Mouse (Mus musculus): ENCODE data around the gene Olfr1084. TPM values are rescaled to one million over a fixed set of nuclear protein-coding genes. Genes with fewer than 3 reads are reported as not detected.
"Not testable (repeated sequence)": the region's sequence is repeated elsewhere in the genome, so short reads cannot be mapped to it uniquely, and the experiment has no call there.

The Olfr1084 gene
- not detected in 2 replicates for polyA plus RNA-seq (2015; fragmentation: Nextera tagmentation; extraction: Ambion mirVana)

- 74% methylated on average over 1 of the region's 1 CpGs for WGBS
- not testable (repeated sequence) for ATAC-seq (ENCODE audit: low FRiP score, low read depth); H3K4me2 ChIP-seq (replicated peaks)
Measured at GRCm38 (mm10) chr2:86639625-86640024, at the start of gene Olfr1084. TSS of gene Olfr1084 (minus strand) at chr2:86639725.

GRCm38 (mm10) chr2:86679992-86680391, 40.5 kb upstream of the Olfr1084 start, which contains the start of gene Olfr1086:
TSS of gene Olfr1086 (minus strand) at chr2:86680092.
- no peak for ATAC-seq (ENCODE audit: low FRiP score, low read depth)
- no peaks in the 10 kb centered on the region for H3K27me3 ChIP-seq
- 86% methylated on average over 2 of the region's 2 CpGs for WGBS

More at GRCm38 (mm10) chr2:86639625-86640024, at the start of gene Olfr1084:
- H3K36me3 ChIP-seq, H3K27ac ChIP-seq, H3K4me3 ChIP-seq, H3K4me1 ChIP-seq, H3K9me3 ChIP-seq, H3K27me3 ChIP-seq, H3K9ac ChIP-seq: not testable (repeated sequence)

GRCm38 (mm10) chr2:86661919-86662318, 22.4 kb upstream of the Olfr1084 start, which contains the start of gene Olfr1085:
TSS of gene Olfr1085 (minus strand) at chr2:86662019.
- H3K4me2 ChIP-seq (replicated peaks), result no peak within 1 kb of the TSS
- WGBS, result 18% methylated on average over 1 of the region's 1 CpGs

More at GRCm38 (mm10) chr2:86679992-86680391, 40.5 kb upstream of the Olfr1084 start, which contains the start of gene Olfr1086:
- Histone ChIP-seq H3K9ac (no peak within 1 kb of the TSS), H3K36me3 (no peaks in the 10 kb centered on the region), H3K4me3 (no peak within 1 kb of the TSS), H3K9me3 (no peaks in the 10 kb centered on the region), H3K27ac (no peak within 1 kb of the TSS), H3K4me2 (replicated peaks) (no peak within 1 kb of the TSS), H3K4me1 (no peaks in the 10 kb centered on the region)

GRCm38 (mm10) chr2:86598866-86599265, 40.7 kb downstream of the Olfr1084 start, which contains the start of gene Olfr1082:
TSS of gene Olfr1082 (minus strand) at chr2:86598966.
- not testable (repeated sequence) for H3K9me3 ChIP-seq; ATAC-seq (ENCODE audit: low FRiP score, low read depth); H3K4me3 ChIP-seq; H3K27ac ChIP-seq; H3K4me2 ChIP-seq (replicated peaks); H3K27me3 ChIP-seq; H3K4me1 ChIP-seq; H3K36me3 ChIP-seq; H3K9ac ChIP-seq
- WGBS, result 41% methylated on average over 1 of the region's 1 CpGs

More at GRCm38 (mm10) chr2:86661919-86662318, 22.4 kb upstream of the Olfr1084 start, which contains the start of gene Olfr1085:
- Histone ChIP-seq H3K27ac (no peak within 1 kb of the TSS), H3K4me3 (no peak within 1 kb of the TSS), H3K27me3 (no peaks in the 10 kb centered on the region), H3K9ac (no peak within 1 kb of the TSS), H3K36me3 (no peaks in the 10 kb centered on the region), H3K4me1 (no peaks in the 10 kb centered on the region), H3K9me3 (no peaks in the 10 kb centered on the region)
- no peak for ATAC-seq (ENCODE audit: low FRiP score, low read depth)

Other genes with a start within 250 kb of the Olfr1084 start
- not detected in 2 replicates for gene Olfr1061, start 225.7 kb downstream of the Olfr1084 start, polyA plus RNA-seq (2015; fragmentation: Nextera tagmentation; extraction: Ambion mirVana)
- gene Olfr1062, start 213.0 kb downstream of the Olfr1084 start, polyA plus RNA-seq (2015; fragmentation: Nextera tagmentation; extraction: Ambion mirVana), result not detected in 2 replicates
- not detected in 2 replicates for gene Olfr1065, start 189.1 kb downstream of the Olfr1084 start, polyA plus RNA-seq (2015; fragmentation: Nextera tagmentation; extraction: Ambion mirVana)
- gene Olfr1066, start 183.5 kb downstream of the Olfr1084 start, polyA plus RNA-seq (2015; fragmentation: Nextera tagmentation; extraction: Ambion mirVana), result not detected in 2 replicates
- gene Olfr228, start 152.3 kb downstream of the Olfr1084 start, polyA plus RNA-seq (2015; fragmentation: Nextera tagmentation; extraction: Ambion mirVana), result not detected in 2 replicates
- gene Olfr1076, start 131.3 kb downstream of the Olfr1084 start, polyA plus RNA-seq (2015; fragmentation: Nextera tagmentation; extraction: Ambion mirVana), result not detected in 2 replicates
- not detected in 2 replicates for gene Olfr1079, start 97.2 kb downstream of the Olfr1084 start, polyA plus RNA-seq (2015; fragmentation: Nextera tagmentation; extraction: Ambion mirVana)
- not detected in 2 replicates for gene Olfr1080, start 81.5 kb downstream of the Olfr1084 start, polyA plus RNA-seq (2015; fragmentation: Nextera tagmentation; extraction: Ambion mirVana)
- gene Olfr1082, start 40.8 kb downstream of the Olfr1084 start, polyA plus RNA-seq (2015; fragmentation: Nextera tagmentation; extraction: Ambion mirVana), result not detected in 2 replicates
- gene Olfr1085, start 22.3 kb upstream of the Olfr1084 start, polyA plus RNA-seq (2015; fragmentation: Nextera tagmentation; extraction: Ambion mirVana), result not detected in 2 replicates
- gene Olfr1086, start 40.4 kb upstream of the Olfr1084 start, polyA plus RNA-seq (2015; fragmentation: Nextera tagmentation; extraction: Ambion mirVana), result not detected in 2 replicates
- gene Olfr1087, start 58.7 kb upstream of the Olfr1084 start, polyA plus RNA-seq (2015; fragmentation: Nextera tagmentation; extraction: Ambion mirVana), result not detected in 2 replicates
- not detected in 2 replicates for gene Olfr1089, start 94.0 kb upstream of the Olfr1084 start, polyA plus RNA-seq (2015; fragmentation: Nextera tagmentation; extraction: Ambion mirVana)
- not detected in 2 replicates for gene Olfr1090, start 119.3 kb upstream of the Olfr1084 start, polyA plus RNA-seq (2015; fragmentation: Nextera tagmentation; extraction: Ambion mirVana)
- gene Olfr1093, start 142.8 kb upstream of the Olfr1084 start, polyA plus RNA-seq (2015; fragmentation: Nextera tagmentation; extraction: Ambion mirVana), result not detected in 2 replicates
- gene Olfr141, start 170.3 kb upstream of the Olfr1084 start, polyA plus RNA-seq (2015; fragmentation: Nextera tagmentation; extraction: Ambion mirVana), result not detected in 2 replicates
- gene Olfr1094, start 184.9 kb upstream of the Olfr1084 start, polyA plus RNA-seq (2015; fragmentation: Nextera tagmentation; extraction: Ambion mirVana), result not detected in 2 replicates
- not detected in 2 replicates for gene Olfr1095, start 212.0 kb upstream of the Olfr1084 start, polyA plus RNA-seq (2015; fragmentation: Nextera tagmentation; extraction: Ambion mirVana)
- not detected in 2 replicates for gene Gm13723, start 235.1 kb upstream of the Olfr1084 start, polyA plus RNA-seq (2015; fragmentation: Nextera tagmentation; extraction: Ambion mirVana)

Measured in limb, embryonic 13.5 days (tissue).